Mouse (Mus musculus) embryonic stem cell, embryonic (primary cell): ENCODE measurements around the gene Sptlc2.

Source experiments
- CTCF ChIA-PET, 4 experiments: fragments of 300-600 bp in 2 of 4; fragments of 350-600 bp in 2 of 4; sonication (Branson Sonifier 250); formaldehyde crosslinking; loops; one replicate each; lab custom pipeline; 2022; ENCODE audit warnings: inconsistent platforms in 2 of 4; lab: Charles Lee
- POLR2A ChIA-PET, 4 experiments: fragments of 300-600 bp in 2 of 4; fragments of 350-600 bp in 2 of 4; sonication (Branson Sonifier 250); formaldehyde crosslinking; loops; one replicate each; lab custom pipeline; 2022; ENCODE audit warnings: antibody characterized with exemption in 4 of 4, inconsistent platforms in 1 of 4; lab: Charles Lee

Gene Sptlc2

DNA sequence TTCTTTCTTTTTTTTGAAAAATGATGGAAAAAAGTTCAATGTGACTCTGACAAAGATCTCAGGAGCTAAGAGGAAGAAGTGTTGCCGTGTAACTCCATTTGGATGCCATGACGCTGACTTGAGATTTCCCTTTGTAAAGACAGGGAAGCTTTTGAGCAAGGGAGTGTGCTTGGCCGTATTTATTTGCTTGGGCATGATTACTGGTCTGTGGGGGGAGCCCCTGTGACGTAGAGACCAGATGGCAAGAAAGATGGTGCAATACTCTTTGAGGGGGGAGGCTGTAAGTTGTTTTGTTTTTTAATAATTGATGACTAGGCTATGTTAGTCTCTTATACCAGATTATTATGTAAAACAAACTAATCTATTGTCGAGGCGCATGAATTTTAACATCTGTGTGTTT is 14.0 kb downstream of the Sptlc2 start:
- ChIA-PET POLR2A (interaction anchor here in 3 of 4 experiments (0.6 to 1.4 kb wide), 8 partner anchors 9 to 60 kb away, joined by 3 to 8 read pairs (median 4); partner anchors contain the start of gene Sptlc2 (in 2 of the 3)), CTCF (interaction anchor here in 1 of 4 experiments (1.0 kb wide), 1 partner anchor 154 kb away, joined by 3 read pairs; no protein-coding TSS in a partner anchor)

DNA sequence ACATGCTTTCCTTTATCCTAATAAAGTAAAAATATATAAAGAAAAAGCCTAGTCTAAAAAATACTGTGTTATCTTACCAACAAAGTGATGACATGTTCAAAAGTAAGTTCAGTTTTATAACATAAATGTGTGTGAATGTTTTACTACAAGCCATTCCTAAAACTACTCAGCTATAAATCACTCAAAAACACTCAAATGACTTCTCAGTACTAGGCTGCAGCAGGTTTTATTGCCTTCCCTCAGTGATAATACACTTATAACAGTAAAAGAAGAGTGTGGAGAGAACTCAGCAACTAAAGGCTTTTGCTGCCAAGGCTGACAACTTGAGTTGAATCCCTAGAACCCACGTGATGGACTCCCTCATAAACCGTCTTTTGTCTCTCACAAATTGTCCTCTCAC is 18.8 kb downstream of the Sptlc2 start:
- CTCF ChIA-PET = no interaction called here
- POLR2A ChIA-PET = no interaction called here

DNA sequence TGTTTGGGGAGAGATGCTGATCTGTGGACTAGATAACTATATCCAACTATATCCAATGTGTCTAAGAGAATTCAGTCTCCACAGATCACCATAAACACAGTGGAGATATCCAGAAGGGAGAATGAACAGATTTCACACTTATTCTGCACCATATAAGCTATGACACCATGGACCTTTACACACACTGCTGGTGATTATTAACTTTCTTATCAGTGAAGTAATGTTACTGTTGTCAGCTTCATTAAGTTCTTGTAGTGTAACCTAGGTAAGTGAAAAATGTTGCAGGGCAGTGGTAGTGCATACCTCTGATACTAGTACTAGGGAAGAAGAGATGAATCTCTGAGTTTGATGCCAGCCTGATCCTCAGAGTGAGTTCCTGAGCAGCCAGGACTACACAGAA is 20.1 kb downstream of the Sptlc2 start:
- ChIA-PET POLR2A (interaction anchor here in 1 of 4 experiments (0.7 kb wide), 1 partner anchor 104 kb away, joined by 5 read pairs; the partner anchor contains the start of gene Snw1), CTCF (no interaction called here)

DNA sequence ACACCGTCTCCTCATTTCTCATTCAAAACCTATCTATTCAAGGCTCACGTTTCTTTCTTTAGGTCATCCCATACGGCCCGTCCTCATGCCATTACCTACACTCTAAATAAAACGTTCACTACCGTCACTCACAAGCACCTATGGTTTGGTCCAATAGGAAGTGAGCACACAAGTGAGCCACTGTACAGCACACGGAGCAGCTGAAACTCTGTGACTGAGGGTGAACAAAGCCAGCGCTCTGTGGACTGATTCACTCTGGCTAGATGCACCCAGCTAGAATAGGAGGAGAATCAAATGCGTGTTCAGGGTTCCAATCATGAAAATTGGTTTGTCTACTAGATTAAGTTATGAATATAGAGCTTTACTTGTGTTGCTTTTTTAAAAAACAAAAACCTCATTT is 22.5 kb downstream of the Sptlc2 start:
- CTCF ChIA-PET = interaction anchor here in 1 of 4 experiments (0.6 kb wide), 1 partner anchor 598 kb away, joined by 4 read pairs; no protein-coding TSS in a partner anchor
- POLR2A ChIA-PET = interaction anchor here in 3 of 4 experiments (0.6 to 2.6 kb wide), 14 partner anchors 8 to 88 kb away, joined by 3 to 14 read pairs (median 4); no protein-coding TSS in a partner anchor

DNA sequence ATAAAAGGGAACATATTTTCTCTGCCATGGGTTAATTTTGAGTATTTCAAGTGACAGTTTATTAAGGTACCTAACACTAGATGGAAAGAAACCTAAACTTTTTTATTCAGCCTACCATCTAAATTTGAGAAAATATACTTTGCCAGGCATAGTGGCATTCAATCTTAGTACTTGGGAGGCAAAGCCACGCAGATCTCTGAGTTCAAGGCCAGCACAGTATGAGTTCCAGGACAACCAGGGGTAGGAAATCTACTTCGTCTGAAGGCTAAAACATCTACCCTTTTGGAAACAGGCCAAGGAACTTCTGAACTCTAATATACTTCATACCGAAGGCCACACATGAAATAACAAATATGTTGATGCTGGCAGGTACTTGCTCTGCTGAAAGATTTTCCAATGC is 26.0 kb downstream of the Sptlc2 start:
- CTCF ChIA-PET = interaction anchor here in 2 of 4 experiments (0.7 to 0.9 kb wide), 2 partner anchors 11 to 67 kb away, joined by 3 to 4 read pairs; no protein-coding TSS in a partner anchor
- POLR2A ChIA-PET = interaction anchor here in 1 of 4 experiments (0.8 to 1.3 kb wide), 2 partner anchors 18 to 62 kb away, joined by 3 to 6 read pairs; no protein-coding TSS in a partner anchor

DNA sequence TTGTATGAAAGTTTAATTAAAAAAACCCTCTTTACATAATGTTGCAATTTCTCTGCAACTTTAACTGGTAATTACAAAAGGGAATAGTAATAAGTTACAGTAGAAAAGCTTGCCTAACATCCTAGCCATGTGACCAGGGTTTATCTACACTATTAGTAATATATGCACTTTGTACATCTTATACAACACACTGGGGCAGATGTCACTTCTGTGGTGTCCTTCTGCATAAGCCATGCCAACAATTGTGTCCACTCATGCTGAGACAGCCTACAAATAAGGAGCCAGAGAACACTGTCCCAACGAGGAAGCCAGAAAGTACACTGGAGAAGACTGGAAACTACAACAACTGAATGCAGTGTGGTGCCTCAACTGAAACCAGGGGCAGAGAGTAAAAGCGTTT is 40.1 kb downstream of the Sptlc2 start:
- ChIA-PET CTCF (interaction anchor here in 1 of 4 experiments (1.0 kb wide), 1 partner anchor 65 kb away, joined by 3 read pairs; no protein-coding TSS in a partner anchor), POLR2A (interaction anchor here in 1 of 4 experiments (0.6 to 1.5 kb wide), 5 partner anchors 8 to 69 kb away, joined by 3 read pairs; no protein-coding TSS in a partner anchor)

DNA sequence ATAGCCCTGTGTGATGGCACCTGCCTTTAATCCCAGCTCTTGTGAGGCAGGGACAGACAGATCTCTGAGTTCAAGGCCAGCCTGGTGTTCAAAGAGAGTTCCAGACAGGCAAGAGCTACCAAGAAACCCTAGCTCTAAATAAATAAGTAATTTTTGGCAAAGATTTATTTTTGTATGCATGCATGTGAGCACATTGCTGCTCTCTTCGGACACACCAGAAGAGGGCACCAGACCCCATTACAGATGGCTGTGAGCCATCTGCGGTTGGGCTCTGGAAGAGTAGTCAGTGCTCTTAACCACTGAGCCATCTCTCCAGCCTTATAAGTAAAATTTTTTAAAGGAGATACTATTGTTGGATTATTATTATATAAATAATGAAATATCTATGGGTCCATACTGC is 40.6 kb downstream of the Sptlc2 start:
- POLR2A ChIA-PET = interaction anchor here in 1 of 4 experiments (0.6 to 1.4 kb wide), 5 partner anchors 8 to 72 kb away, joined by 3 to 6 read pairs (median 3); no protein-coding TSS in a partner anchor

DNA sequence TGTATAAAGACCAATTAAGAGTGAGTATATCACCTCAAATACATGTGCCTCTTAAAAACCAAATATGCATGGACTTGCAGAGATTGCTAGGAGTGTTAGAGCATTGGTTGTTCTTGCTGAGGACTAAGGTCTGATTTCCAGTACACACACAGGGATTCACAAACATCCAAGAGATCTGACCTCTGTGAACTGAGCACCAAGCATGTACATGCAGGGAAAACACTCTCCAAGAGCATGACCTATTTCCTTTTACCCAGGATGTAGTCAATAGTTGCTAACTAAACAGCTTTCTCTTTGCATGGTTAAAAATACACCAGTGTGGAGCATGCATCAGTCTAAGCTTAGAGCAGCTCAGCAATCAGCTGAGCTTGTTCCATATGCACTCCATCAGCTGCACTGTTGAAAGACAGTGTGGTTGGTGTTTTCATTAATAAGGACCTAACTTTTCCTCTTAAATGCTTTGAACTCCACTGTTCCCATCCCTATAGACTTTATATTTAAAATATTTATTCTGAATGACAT is 45.0 kb downstream of the Sptlc2 start:
- ChIA-PET POLR2A (interaction anchor here (0.6 to 1.7 kb wide), 9 partner anchors 42 to 475 kb away, joined by 3 to 5 read pairs (median 3); partner anchors contain the start of gene Pomt2 (in 1 of the 4)), CTCF (interaction anchor here in 1 of 4 experiments (0.7 to 0.9 kb wide), 2 partner anchors 13 to 255 kb away, joined by 3 read pairs; no protein-coding TSS in a partner anchor)

More for the DNA sequence above, 40.6 kb downstream of the Sptlc2 start:
- CTCF ChIA-PET = interaction anchor here in 2 of 4 experiments (0.6 to 1.4 kb wide), 3 partner anchors 15 to 345 kb away, joined by 3 to 7 read pairs (median 3); no protein-coding TSS in a partner anchor

DNA sequence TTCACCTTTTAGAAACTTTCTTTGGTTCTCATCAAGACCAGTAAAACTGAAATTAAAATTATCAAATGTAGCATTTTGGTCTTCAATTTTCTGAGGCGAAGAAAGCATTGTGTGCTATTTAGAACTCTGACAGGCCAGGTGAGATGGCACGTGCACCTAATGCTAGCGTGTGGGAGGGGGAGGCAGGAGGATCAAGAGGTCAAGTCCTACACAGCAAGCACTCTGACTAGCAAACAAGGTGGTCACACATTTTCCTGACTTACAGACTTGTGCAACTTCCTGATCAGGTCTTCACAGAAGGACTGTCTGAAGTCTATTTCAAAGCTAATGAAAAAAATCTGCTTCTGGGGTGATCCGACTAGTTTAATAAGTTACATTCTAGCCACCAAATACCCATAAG is 50.1 kb downstream of the Sptlc2 start:
- ChIA-PET CTCF (interaction anchor here in 1 of 4 experiments (0.7 kb wide), 1 partner anchor 59 kb away, joined by 3 read pairs; no protein-coding TSS in a partner anchor), POLR2A (interaction anchor here in 1 of 4 experiments (0.8 to 1.5 kb wide), 6 partner anchors 9 to 128 kb away, joined by 3 to 6 read pairs (median 3); no protein-coding TSS in a partner anchor)

DNA sequence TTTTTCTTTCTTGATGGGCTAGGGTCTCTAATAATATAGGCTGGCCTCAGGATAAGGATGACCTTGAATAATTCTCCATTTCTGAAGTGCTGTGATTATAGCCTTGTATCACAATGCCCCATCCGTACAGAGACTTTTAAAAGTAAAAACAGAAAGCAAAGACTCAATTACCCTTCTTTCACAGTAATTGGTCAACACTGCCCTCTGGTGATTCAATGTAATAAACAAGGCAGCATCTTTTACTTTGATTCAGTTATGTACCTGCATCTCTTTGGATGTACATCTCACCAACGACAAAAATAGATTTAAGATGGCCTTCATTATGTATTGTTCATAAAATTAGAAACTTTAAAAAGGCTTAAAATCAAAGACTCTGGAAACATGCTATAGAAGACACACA is 53.3 kb downstream of the Sptlc2 start:
- CTCF ChIA-PET = interaction anchor here in 3 of 4 experiments (0.7 to 1.2 kb wide), 3 partner anchors 55 to 85 kb away, joined by 3 to 5 read pairs (median 3); no protein-coding TSS in a partner anchor

DNA sequence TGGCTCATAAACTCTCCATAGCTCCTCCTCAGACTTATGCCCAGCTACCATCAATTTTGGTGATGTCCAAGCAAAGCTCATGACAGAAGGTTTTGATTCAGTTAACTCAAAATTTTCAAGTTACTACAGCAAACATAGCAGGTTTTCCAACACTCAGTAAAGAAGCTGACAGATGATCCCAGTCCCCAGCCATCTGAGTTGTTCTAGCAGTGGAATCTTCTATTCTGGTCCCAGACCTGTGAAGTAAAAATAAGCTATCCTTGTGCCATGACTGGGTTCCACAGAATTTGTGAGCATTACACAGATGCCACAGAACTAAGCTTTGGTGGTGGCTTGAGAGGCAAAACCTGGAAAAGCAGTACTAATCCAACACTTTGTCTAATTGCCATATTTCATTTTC is 54.4 kb downstream of the Sptlc2 start:
- CTCF ChIA-PET = interaction anchor here in 2 of 4 experiments (0.9 kb wide), 2 partner anchors 54 kb away, joined by 3 to 5 read pairs; no protein-coding TSS in a partner anchor
- POLR2A ChIA-PET = interaction anchor here in 2 of 4 experiments (0.9 to 10.7 kb wide), 10 partner anchors 16 to 66 kb away, joined by 3 to 193 read pairs (median 4); no protein-coding TSS in a partner anchor

More for the DNA sequence above, 53.3 kb downstream of the Sptlc2 start:
- POLR2A ChIA-PET = interaction anchor here in 2 of 4 experiments (0.6 to 10.7 kb wide), 7 partner anchors 20 to 154 kb away, joined by 4 to 193 read pairs (median 5); no protein-coding TSS in a partner anchor

DNA sequence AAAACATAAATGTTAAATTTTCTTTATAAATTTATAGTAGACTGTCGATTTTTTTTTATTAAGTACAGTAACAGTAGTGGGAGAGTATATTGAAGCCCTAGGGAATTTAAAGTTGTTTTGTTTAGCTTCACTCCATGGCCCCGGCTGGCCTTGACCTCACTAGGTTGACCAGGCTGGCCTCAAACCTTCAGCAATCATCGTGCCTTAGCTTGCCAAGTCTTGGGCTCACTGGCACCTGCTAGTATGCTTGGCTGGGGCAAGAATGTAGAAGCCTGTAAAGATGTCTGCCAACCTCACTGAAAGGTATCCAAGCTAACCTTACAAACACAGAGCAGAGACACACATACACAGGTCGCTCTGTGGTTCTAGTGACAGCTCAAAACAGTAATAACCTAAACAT is 55.6 kb downstream of the Sptlc2 start:
- CTCF ChIA-PET = interaction anchor here in 3 of 4 experiments (0.7 to 3.7 kb wide), 6 partner anchors 14 to 63 kb away, joined by 3 to 23 read pairs (median 4); no protein-coding TSS in a partner anchor
- POLR2A ChIA-PET = interaction anchor here in 3 of 4 experiments (0.5 to 10.7 kb wide), 19 partner anchors 8 to 140 kb away, joined by 3 to 193 read pairs (median 5); partner anchors contain the start of gene Sptlc2 (in 1 of the 3)

DNA sequence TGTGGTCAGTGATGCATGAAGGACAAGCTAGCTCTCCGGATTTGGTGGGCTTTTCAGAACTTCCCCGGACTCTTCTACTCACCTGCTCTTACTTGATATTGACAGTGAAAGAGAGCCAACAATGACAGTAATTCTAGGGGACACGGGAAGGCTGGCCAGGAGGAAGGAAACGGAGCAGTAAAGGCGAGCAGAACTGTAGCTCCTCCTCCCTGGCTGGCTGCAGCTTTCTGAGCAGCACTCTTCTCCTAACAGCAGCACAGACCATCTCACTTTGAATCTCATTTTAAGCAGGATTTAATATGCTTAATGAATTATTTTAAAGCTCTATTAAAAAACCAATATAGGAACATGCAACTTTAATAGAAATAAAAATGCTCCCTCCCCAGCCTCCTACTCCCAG is 56.2 kb downstream of the Sptlc2 start:
- ChIA-PET POLR2A (interaction anchor here (0.8 to 10.7 kb wide), 23 partner anchors 8 to 74 kb away, joined by 3 to 193 read pairs (median 5); partner anchors contain the start of gene Sptlc2 (in 1 of the 4)), CTCF (interaction anchor here in 3 of 4 experiments (0.8 to 3.7 kb wide), 5 partner anchors 15 to 53 kb away, joined by 3 to 23 read pairs (median 4); no protein-coding TSS in a partner anchor)

DNA sequence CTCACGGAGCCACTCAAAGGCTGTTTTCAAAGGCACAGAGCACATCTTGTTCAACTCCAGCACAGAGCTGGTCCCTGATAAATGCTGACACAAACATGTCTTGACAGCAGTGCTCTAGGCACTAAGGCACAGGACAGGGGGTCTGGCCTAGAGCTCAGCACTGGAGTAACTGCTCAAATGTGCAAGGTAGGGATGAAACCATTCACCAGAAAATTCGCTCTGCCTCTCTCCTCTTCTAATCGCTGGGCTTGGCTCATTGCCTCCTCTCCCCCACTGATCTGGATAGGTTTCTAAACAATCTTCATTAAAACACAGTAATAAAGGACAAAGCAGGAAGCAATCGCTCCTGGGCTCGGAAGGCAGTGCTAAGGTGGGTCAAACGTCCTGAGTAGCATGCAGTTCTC is 57.1 kb downstream of the Sptlc2 start:
- POLR2A ChIA-PET = interaction anchor here (0.5 to 10.7 kb wide), 24 partner anchors 7 to 93 kb away, joined by 3 to 193 read pairs (median 6); partner anchors contain the start of genes Sptlc2 (in 2 of the 4), Ahsa1 (in 1 of the 4) and Vipas39 (in 1 of the 4)
- CTCF ChIA-PET = interaction anchor here in 3 of 4 experiments (0.7 to 3.7 kb wide), 5 partner anchors 13 to 52 kb away, joined by 3 to 23 read pairs (median 3); no protein-coding TSS in a partner anchor

DNA sequence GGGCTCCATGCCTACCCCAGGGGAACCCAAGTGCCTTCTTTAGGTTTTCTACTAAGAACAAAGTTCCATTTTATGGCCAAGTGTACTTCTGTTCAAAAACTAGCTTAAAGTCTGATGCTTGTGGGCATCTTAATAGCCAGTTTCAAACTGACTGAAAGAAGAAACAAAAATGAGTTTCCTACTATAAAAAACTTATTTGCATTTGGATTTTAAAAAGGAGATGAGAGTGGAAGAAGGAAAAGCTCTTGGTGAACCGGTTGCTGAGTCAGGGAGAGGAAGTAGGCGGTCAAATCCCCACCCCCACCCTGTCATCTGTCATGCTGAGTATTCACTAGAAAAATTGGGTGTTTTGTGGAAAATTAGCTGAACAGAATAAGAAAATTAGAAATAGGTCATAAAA is 57.9 kb downstream of the Sptlc2 start:
- POLR2A ChIA-PET = interaction anchor here in 3 of 4 experiments (0.6 to 10.7 kb wide), 30 partner anchors 11 to 105 kb away, joined by 3 to 193 read pairs (median 4); partner anchors contain the start of genes Sptlc2 (in 2 of the 3), Ahsa1 (in 1 of the 3) and Vipas39 (in 1 of the 3)
- CTCF ChIA-PET = interaction anchor here in 2 of 4 experiments (0.5 to 3.7 kb wide), 2 partner anchors 51 to 1536 kb away, joined by 3 to 23 read pairs; no protein-coding TSS in a partner anchor

DNA sequence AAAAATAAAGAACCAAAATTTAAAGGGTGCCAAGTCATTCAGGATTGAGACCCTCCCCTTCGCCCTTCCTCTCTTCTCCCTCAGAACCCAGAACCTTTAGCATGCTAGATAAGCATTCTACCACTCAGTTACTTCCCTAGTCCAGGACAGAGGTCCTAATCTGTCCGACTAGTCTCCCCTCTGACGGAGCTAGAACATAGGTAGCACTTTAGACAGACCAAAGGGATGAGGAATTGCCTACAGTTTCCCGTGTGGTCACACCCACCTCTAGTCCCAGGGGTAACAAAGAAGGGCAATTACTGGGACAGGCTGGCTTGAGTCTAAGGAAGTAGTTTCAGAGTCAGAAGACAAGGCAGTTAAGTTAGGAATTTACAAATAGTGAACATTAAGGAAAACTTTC is 60.1 kb downstream of the Sptlc2 start:
- ChIA-PET POLR2A (interaction anchor here in 3 of 4 experiments (0.6 to 10.7 kb wide), 22 partner anchors 10 to 84 kb away, joined by 3 to 193 read pairs (median 9); partner anchors contain the start of genes Ahsa1 (in 1 of the 3) and Vipas39 (in 1 of the 3)), CTCF (interaction anchor here in 1 of 4 experiments (1.2 kb wide), 1 partner anchor 37 kb away, joined by 3 read pairs; no protein-coding TSS in a partner anchor)

DNA sequence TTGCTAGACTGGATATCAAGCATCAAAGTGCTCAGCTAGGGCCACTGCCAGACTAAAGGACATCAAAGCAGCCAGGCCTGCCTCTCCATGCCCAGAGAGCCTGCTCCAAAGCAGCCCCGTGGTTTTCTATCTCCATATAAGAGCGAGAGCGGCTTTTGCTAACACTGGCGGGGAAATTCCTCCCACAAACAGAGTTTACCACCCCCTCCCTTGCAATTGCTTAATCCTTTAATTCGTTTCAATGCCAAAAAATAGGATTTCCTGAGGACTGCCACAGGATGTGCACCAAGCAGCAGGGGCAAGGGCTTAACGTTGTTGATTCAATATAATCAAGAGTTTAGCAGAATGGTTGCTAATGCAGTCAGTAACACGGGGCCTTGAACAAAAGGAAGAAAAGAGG is 60.5 kb downstream of the Sptlc2 start:
- ChIA-PET POLR2A (interaction anchor here in 3 of 4 experiments (0.6 to 10.7 kb wide), 14 partner anchors 10 to 52 kb away, joined by 3 to 193 read pairs (median 12); no protein-coding TSS in a partner anchor), CTCF (interaction anchor here in 1 of 4 experiments (1.2 kb wide), 1 partner anchor 37 kb away, joined by 3 read pairs; no protein-coding TSS in a partner anchor)
